Mouse (Mus musculus): ENCODE measurements at regions not wholly inside any gene's neighbourhood (a gene's known extent, or its start where the extent isn't known, plus 50 kb on each side); places are given as distances from the start of the nearest gene placed in this dataset.

DNA sequence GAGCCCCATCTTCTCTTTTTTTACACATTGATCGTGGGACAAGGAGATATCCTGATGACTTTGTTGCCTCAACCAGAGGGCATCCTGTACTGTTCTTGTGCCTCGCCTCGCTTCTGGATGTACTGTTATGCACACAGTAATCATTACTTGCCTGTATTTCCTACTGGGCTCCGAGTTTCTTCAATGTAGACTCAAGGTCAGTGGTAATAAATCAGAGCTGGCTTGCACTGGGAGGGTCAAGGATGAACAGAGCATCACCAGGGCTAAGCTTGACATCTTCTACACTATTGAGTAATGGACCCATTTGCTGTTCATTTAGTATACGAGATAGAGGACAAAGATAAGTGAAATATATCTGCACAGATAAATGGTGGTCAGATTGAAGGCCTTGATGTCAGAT is 295.1 kb upstream of the Igfbp3 start:
- DNase-seq (ENCODE audit: low read depth, low spot score) = no peak

GRCm38 (mm10) chr11:7506421-7506945 is 292.8 kb upstream of the Igfbp3 start:
- no peak for DNase-seq (ENCODE audit: low read depth, low spot score)

- DNase-seq (ENCODE audit: low read depth, low spot score) = no peak
These were observed 291.1 kb upstream of the Igfbp3 start for GRCm38 (mm10) chr11:7504651-7505321.

DNA sequence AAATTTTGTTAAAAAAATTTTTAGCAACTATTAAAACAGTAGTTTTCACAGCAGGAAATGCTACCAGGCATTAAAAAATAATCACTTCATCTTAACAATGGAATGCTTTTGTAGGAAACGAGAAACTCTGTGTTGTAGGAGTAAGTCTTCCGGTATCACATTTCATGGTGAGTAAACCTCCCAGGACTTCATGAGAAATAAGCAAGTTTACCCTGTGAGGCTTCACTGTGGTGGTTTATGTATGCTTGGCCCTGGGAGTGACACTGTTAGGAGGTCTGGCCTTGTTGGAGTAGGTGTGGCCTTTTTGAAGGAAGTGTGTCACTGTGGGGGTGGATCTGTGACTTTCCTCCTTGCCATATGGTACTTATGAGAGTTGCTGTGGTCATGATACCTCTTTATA is 289.0 kb upstream of the Igfbp3 start:
- DNase-seq (ENCODE audit: low read depth, low spot score) = no peak

GRCm38 (mm10) chr11:7502045-7502444 is 288.3 kb upstream of the Igfbp3 start:
- DNase-seq (ENCODE audit: low read depth, low spot score) = no peak

GRCm38 (mm10) chr11:7497803-7498202 is 284.1 kb upstream of the Igfbp3 start:
- no peak for DNase-seq (ENCODE audit: low read depth, low spot score)

DNA sequence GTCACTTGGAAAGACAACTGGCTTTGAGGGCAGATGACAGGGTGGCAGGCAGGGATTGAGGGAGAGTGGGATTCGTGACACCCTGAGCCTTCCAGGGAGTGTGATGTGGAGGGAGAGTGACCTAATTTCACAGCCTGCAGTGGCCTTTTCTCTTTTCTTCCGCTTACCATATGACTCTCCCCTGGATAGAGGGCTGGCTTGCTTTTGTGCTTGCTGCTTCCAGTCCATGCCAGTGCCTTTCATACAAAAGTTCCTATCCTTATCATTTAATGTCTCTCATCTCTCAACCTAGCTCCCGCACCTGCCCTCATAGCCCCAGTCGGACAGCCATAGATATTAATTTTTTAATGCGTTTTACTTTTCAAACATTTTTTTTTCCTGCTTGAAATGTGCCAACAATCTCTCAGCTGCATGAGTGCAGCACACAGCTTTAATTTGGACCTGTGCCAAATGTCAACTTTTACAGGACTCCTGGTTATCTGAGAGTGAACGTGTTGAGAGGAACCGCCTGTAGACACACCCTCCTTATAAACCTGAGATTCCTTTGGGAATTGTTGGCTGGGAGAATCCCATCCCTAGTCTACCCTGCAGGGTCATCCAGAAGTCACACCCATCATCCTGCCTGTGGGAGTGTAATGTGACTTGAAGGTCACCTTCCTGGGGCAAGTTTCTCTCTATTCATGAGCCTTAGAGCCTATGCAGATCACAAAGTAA is 260.3 kb upstream of the Igfbp3 start:
- no peak for DNase-seq (ENCODE audit: low read depth, low spot score)

DNA sequence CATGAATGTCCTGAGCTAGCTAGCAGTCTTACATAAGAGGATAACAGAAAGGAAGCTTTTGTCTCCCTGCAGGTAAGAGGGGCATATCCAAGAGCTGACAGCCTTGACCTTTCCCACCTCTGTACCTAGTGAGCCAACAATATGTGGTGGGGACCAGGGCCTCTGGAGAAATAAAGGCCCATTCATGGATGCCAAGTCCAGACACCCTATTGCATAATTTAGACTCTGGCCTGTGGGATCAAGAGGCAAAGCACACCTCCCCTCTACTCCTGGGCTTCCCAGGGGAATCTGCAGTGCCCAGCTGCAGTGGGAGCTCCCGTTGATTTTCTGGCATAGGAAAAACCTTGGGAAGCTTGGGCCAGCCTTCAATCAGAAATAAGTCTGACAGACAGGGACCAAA is 251.8 kb upstream of the Igfbp3 start:
- DNase-seq (ENCODE audit: low read depth, low spot score) = no peak

- DNase-seq (ENCODE audit: low read depth, low spot score) = no peak
These were observed 248.4 kb upstream of the Igfbp3 start for GRCm38 (mm10) chr11:7461956-7462771.

GRCm38 (mm10) chr11:7451756-7452155 is 238.0 kb upstream of the Igfbp3 start:
- DNase-seq (ENCODE audit: low read depth, low spot score) = no peak

GRCm38 (mm10) chr11:7444494-7444893 is 230.8 kb upstream of the Igfbp3 start:
- DNase-seq (ENCODE audit: low read depth, low spot score) = no peak

DNA sequence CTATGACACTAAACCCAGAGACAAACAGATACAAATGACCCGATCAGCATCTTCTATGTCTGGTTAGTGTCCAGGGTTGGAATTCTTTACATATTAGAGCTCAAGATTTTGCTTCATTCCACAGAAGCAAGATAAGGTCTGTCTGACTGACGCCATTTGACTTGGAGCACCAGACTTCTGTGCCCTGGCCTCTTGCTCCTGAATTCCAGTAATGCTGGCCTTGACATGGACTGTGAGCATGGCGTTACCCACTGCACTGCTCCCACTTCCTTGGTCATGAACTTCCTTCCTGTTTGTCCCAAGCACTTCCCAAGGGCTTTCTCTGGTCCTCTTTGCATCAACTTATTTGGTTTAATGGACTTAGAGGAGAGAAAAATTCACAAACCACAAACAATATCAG is 225.6 kb upstream of the Igfbp3 start:
- DNase-seq (ENCODE audit: low read depth, low spot score) = no peak

DNA sequence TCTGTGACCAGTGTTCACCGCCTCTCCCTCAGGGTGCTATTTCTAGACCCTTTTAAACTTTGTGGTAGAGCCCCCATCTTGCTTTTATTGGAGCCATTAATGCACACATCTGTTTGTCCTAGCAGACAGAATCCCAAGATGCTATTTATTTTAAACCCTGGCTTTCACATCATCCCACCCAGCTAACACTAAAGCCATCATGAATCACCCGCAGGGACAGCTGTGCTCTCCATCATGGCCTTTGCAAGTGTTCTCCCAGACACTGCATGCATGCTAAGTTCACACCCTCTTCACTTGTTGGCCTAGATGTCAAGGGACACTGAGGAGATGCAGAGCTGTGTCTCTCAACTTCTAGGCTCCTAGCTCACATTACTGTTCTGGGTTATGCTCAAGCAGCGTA is 220.9 kb upstream of the Igfbp3 start:
- no peak for DNase-seq (ENCODE audit: low read depth, low spot score)

DNA sequence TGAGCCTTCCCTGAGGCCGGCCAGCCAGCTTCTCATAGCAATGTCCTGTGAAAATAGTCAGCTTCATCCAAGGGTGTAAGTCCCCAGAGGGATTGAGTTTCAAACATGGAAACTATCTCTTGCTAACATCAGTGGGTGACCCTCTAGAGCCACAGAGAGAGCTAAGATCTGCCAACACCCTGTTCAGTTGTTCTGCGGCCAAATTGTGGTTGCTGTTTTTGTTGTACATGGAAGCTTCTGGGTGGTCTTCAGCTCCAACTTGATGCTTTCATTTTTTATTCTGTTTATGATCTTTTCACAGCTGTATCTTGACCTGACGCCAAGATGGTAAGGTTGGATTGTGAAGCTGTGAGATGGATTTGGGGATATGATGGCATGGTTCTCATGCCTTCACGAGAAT is 214.0 kb upstream of the Igfbp3 start:
- no peak for DNase-seq (ENCODE audit: low read depth, low spot score)

DNA sequence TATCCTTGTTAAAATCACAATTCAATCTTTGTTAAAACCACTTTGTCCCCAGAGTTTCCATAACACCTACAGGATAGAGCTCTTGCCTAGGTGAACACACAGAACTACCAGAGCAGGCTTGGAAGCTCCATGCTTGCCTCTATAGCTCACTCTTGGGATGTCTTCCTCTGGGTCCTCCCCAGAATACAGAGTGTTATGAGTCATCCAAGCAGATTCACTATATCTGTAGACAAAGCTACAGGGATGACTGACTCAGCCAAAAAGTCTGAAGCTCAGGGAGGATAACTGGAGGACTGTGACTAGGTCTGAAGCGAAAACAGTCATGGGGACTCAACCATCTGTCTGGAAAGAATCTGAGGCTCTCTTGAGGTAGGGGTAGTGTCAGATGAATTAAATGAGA is 211.5 kb upstream of the Igfbp3 start:
- no peak for DNase-seq (ENCODE audit: low read depth, low spot score)

DNA sequence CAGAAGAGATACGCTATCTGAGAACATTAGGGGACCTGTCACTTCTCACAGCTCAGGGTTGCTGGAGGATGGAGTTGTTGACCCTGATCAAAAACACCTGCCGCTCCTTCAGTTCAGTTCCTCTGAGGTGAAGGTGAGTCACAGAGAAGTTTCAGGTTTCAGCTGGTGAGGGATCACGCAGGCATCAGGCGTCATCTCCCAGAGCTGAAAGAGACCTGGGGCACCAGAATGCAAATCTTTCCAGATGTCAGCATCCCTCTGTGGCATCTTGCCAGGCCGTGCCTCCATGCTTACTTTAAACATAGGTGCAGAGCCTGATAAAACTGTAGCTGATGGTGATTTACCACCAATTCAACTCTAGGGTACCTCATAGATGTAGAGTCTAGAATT is 210.4 kb upstream of the Igfbp3 start:
- no peak for DNase-seq (ENCODE audit: low read depth, low spot score)

DNA sequence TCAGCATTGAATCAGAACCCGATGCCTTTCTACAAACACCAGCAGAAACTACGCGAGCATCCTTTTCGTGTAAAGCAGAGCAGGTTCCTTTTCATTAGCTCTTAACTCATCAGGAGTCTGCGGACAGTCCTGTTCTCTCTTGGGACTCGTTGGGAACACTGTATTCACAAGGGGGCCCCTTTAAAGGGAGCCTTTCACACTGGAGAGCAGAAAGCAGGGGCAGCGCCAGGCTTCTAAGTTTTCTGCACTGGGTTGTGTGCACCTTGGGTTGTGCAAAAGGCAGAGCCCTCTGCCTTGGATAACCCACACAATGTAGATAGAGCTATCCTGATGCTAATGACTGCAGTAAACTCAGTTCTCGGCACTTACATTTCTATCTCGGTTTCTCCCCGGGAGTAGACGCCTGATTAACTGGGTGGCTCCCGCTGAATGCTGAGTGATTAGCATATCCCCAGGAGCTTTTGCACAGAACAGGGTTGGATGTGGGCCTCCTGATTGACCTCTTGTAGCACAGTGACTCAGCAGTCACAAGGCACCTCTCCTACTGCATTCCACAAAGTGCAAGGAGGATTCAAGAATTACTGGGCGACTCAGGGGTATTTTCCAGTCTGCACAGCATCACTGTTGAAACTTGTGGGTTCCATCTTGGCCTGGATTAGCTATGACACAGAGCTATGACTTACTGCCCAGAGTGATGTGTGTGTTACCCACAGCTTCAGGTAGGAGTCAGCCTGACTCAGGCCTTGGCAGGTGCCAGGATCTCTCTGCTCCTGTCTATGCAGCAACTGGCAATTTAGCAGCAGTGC is 209.8 kb upstream of the Igfbp3 start:
- DNase-seq (ENCODE audit: low read depth, low spot score) = no peak

GRCm38 (mm10) chr11:7412631-7413030 is 198.9 kb upstream of the Igfbp3 start:
- no peak for DNase-seq (ENCODE audit: low read depth, low spot score)

DNA sequence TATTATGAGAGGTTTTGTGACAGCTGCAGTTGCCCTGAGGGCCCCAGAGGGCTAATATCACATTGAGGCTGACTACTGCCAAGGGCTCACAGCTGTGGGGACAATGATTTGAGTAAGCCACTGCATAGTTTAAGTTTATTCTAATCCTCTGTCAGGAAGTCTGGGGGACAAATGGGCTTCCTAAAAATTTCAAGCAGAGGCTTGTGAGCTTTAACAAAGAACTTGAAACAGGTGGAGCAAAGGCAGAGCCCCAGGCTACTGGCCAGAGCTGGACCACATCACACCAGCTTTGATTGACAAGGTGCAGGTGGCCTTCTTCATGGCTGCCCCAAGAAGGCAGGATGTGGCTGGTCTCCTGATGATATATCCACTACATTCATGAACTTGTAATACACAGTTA is 195.3 kb upstream of the Igfbp3 start:
- no peak for DNase-seq (ENCODE audit: low read depth, low spot score)

- DNase-seq (ENCODE audit: low read depth, low spot score) = peak; percentile 3
These were observed 190.9 kb upstream of the Igfbp3 start for GRCm38 (mm10) chr11:7404666-7405065.

DNA sequence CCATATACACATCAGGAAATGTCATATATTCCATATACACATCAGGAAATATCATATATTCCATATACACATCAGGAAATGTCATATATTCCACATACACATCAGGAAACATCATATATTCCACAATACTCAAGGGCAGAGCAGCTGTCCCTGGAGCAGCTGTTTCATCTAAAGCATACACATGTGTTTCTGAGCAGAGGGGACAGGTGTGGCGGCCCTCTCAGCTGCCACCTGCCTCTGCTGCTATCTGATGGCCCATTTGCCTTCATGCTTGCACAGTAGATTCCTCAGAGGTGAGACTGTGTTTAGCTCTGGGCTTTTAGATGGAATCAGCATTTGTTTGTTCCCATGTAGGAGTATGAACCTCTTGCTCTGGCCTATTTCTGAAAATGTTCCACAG is 158.1 kb upstream of the Igfbp3 start:
- DNase-seq (ENCODE audit: low read depth, low spot score) = no peak

DNA sequence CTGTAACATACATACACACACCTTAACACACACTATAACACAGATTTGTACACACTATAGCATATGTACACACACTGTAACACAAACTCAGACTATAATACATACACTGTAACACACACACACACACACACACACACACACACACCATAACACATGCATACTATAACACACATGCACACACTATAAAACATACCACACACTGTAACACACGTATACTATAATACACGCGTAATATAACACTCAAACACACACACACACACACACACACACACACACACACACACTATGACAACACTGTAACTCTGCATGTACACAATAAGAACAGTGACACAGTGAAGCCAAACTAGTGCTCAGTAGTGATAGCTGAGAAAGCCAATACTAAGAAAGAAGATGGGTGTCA is 147.7 kb upstream of the Igfbp3 start:
- no peak for DNase-seq (ENCODE audit: low read depth, low spot score)

All from retina, postnatal 7 days (tissue).